Mouse (Mus musculus) spleen, adult 2 months (tissue): ENCODE results near the gene Itpk1.

Experiments used
- CTCF ChIP-seq: fragments of 200-500 bp; IDR thresholded peaks from 2 replicates; pipeline ENCODE4 v1.5.1; 2011; ENCODE audit warnings: mild to moderate bottlenecking, inconsistent platforms; ENCODE audit not compliant: insufficient read depth, insufficient read length, insufficient replicate concordance; ENCODE audit errors: extremely low read depth
- POLR2A ChIP-seq: fragments of 200-500 bp; IDR thresholded peaks from 2 replicates; pipeline ENCODE4 v1.6.1; 2011; ENCODE audit warnings: low read depth, low read length, inconsistent platforms

GRCm38 (mm10) chr12:102710851-102711375, 6.2 kb upstream of the Itpk1 start:
- TF ChIP-seq POLR2A (no peak), CTCF (no peak)
